Mouse (Mus musculus): ENCODE results near the gene Gm16181. TPM values are rescaled to one million over a fixed set of nuclear protein-coding genes. Genes with fewer than 3 reads are reported as not detected.
A peak's percentile ranks its signal among the peaks of the same experiment; 100 is the strongest.

Gm16181 gene
- total and polyA plus RNA-seq, 2 experiments, result 0.37 TPM; not detected in 1

GRCm38 (mm10) chr17:35187959-35188610, 32.5 kb upstream of the Gm16181 start, which contains the start of gene Lst1:
Gene Lst1, minus strand, starts transcription at chr17:35188439.
- H3K4me1 ChIP-seq (ENCODE audit: control insufficient read depth, insufficient read depth, low read length), result no peaks in the 10 kb centered on the region
- H3K79me2 ChIP-seq (ENCODE audit: control insufficient read depth, insufficient read depth, low read length), result no peaks in the 10 kb centered on the region
- DNase-seq (ENCODE audit: extremely low read depth, low read depth, low spot score), result no peak
- H3K4me3 ChIP-seq (ENCODE audit: insufficient read depth, low read depth, low read length), result peak within 1 kb of the TSS; percentile 23
- 80% methylated on average over 7 of the region's 7 CpGs for WGBS
- H3K36me3 ChIP-seq (ENCODE audit: control insufficient read depth, insufficient read depth, low read length), result no peaks in the 10 kb centered on the region
- TF ChIP-seq CTCF (IDR thresholded peaks at IDR 0.05; ENCODE audit: low read depth, low read length) (no peak), POLR2A (IDR thresholded peaks at IDR 0.05; ENCODE audit: extremely low read depth, insufficient read depth, low read length) (no peak)
- peak within 1 kb of the TSS; percentile 58 for H3K27ac ChIP-seq (replicated peaks; ENCODE audit: insufficient read depth, low read depth, low read length)
- peak within 1 kb of the TSS; percentile 37; the same call in 1 of the 2 replicates for H3K9ac ChIP-seq (ENCODE audit: low read depth, low read length)
- H3K27me3 ChIP-seq (ENCODE audit: control insufficient read depth, insufficient read depth, low read length), result no peaks in the 10 kb centered on the region

GRCm38 (mm10) chr17:35189186-35189585, 31.4 kb upstream of the Gm16181 start:
- no peak overlapping the region for H3K27ac ChIP-seq (replicated peaks; ENCODE audit: insufficient read depth, low read depth, low read length)

GRCm38 (mm10) chr17:35190096-35190495, 30.5 kb upstream of the Gm16181 start:
- no peak for DNase-seq (ENCODE audit: extremely low read depth, low read depth, low spot score)
- H3K27ac ChIP-seq (replicated peaks; ENCODE audit: insufficient read depth, low read depth, low read length), result 0 out of 2 replicates have a peak overlapping the region, but pooled peaks have one; percentile 2
- H3K4me3 ChIP-seq (ENCODE audit: insufficient read depth, low read depth, low read length), result no peak overlapping the region
- TF ChIP-seq CTCF (IDR thresholded peaks at IDR 0.05; ENCODE audit: low read depth, low read length) (no peak), POLR2A (IDR thresholded peaks at IDR 0.05; ENCODE audit: extremely low read depth, insufficient read depth, low read length) (no peak)
- H3K4me1 ChIP-seq (ENCODE audit: control insufficient read depth, insufficient read depth, low read length), result no peaks in the 10 kb centered on the region
- H3K9ac ChIP-seq (ENCODE audit: low read depth, low read length), result no peak overlapping the region
- no peaks in the 10 kb centered on the region for H3K79me2 ChIP-seq (ENCODE audit: control insufficient read depth, insufficient read depth, low read length)
- WGBS, result 69% methylated on average over 4 of the region's 4 CpGs
- no peaks in the 10 kb centered on the region for H3K36me3 ChIP-seq (ENCODE audit: control insufficient read depth, insufficient read depth, low read length)
- 0 out of 2 replicates have a peak, but pooled peaks cover 3% of the 10 kb centered on the region for H3K27me3 ChIP-seq (ENCODE audit: control insufficient read depth, insufficient read depth, low read length)

More at GRCm38 (mm10) chr17:35189186-35189585, 31.4 kb upstream of the Gm16181 start:
- no peaks in the 10 kb centered on the region for H3K79me2 ChIP-seq (ENCODE audit: control insufficient read depth, insufficient read depth, low read length)
- H3K4me1 ChIP-seq (ENCODE audit: control insufficient read depth, insufficient read depth, low read length), result no peaks in the 10 kb centered on the region
- H3K27me3 ChIP-seq (ENCODE audit: control insufficient read depth, insufficient read depth, low read length), result no peaks in the 10 kb centered on the region
- TF ChIP-seq POLR2A (IDR thresholded peaks at IDR 0.05; ENCODE audit: extremely low read depth, insufficient read depth, low read length), result no peak
- TF ChIP-seq CTCF (IDR thresholded peaks at IDR 0.05; ENCODE audit: low read depth, low read length), result no peak
- no peak overlapping the region for H3K4me3 ChIP-seq (ENCODE audit: insufficient read depth, low read depth, low read length)
- no peak overlapping the region for H3K9ac ChIP-seq (ENCODE audit: low read depth, low read length)
- H3K36me3 ChIP-seq (ENCODE audit: control insufficient read depth, insufficient read depth, low read length), result no peaks in the 10 kb centered on the region
- WGBS, result 54% methylated on average over 1 of the region's 1 CpGs
- DNase-seq (ENCODE audit: extremely low read depth, low read depth, low spot score), result no peak

- Histone ChIP-seq H3K4me3 (ENCODE audit: insufficient read depth, low read depth, low read length) (no peak overlapping the region), H3K27me3 (ENCODE audit: control insufficient read depth, insufficient read depth, low read length) (peaks cover 8% of the 10 kb centered on the region; the same call in 1 of the 2 replicates), H3K4me1 (ENCODE audit: control insufficient read depth, insufficient read depth, low read length) (peaks cover 3% of the 10 kb centered on the region; the same call in 1 of the 2 replicates), H3K9ac (ENCODE audit: low read depth, low read length) (no peak overlapping the region), H3K36me3 (ENCODE audit: control insufficient read depth, insufficient read depth, low read length) (no peaks in the 10 kb centered on the region), H3K79me2 (ENCODE audit: control insufficient read depth, insufficient read depth, low read length) (no peaks in the 10 kb centered on the region), H3K27ac (replicated peaks; ENCODE audit: insufficient read depth, low read depth, low read length) (no peak overlapping the region)
- DNase-seq (ENCODE audit: extremely low read depth, low read depth, low spot score), result no peak
- TF ChIP-seq POLR2A (IDR thresholded peaks at IDR 0.05; ENCODE audit: extremely low read depth, insufficient read depth, low read length) (no peak), CTCF (IDR thresholded peaks at IDR 0.05; ENCODE audit: low read depth, low read length) (no peak)
- WGBS, result 75% methylated on average over 2 of the region's 2 CpGs
These were observed 28.9 kb upstream of the Gm16181 start for GRCm38 (mm10) chr17:35191723-35192122.

GRCm38 (mm10) chr17:35192924-35193323, 27.7 kb upstream of the Gm16181 start:
- 87% methylated on average over 5 of the region's 5 CpGs for WGBS
- Histone ChIP-seq H3K9ac (ENCODE audit: low read depth, low read length) (no peak overlapping the region), H3K36me3 (ENCODE audit: control insufficient read depth, insufficient read depth, low read length) (no peaks in the 10 kb centered on the region), H3K27ac (replicated peaks; ENCODE audit: insufficient read depth, low read depth, low read length) (no peak overlapping the region), H3K4me3 (ENCODE audit: insufficient read depth, low read depth, low read length) (no peak overlapping the region), H3K4me1 (ENCODE audit: control insufficient read depth, insufficient read depth, low read length) (peaks cover 3% of the 10 kb centered on the region; the same call in 1 of the 2 replicates), H3K79me2 (ENCODE audit: control insufficient read depth, insufficient read depth, low read length) (no peaks in the 10 kb centered on the region), H3K27me3 (ENCODE audit: control insufficient read depth, insufficient read depth, low read length) (peaks cover 8% of the 10 kb centered on the region; the same call in 1 of the 2 replicates)
- TF ChIP-seq CTCF (IDR thresholded peaks at IDR 0.05; ENCODE audit: low read depth, low read length) (no peak), POLR2A (IDR thresholded peaks at IDR 0.05; ENCODE audit: extremely low read depth, insufficient read depth, low read length) (no peak)
- DNase-seq (ENCODE audit: extremely low read depth, low read depth, low spot score), result no peak
